Mouse (Mus musculus): ENCODE results near the gene Thoc5. TPM values are rescaled to one million over a fixed set of nuclear protein-coding genes. Genes with fewer than 3 reads are reported as not detected.

Gene Thoc5
- polyA plus RNA-seq (2016; fragmentation: Nextera tagmentation; extraction: Ambion mirVana), result 56.8 and 58.2 TPM in 2 replicates

- peak within 1 kb of the TSS; percentile 94 for H3K4me3 ChIP-seq
- peaks cover 8% of the 10 kb centered on the region for H3K4me1 ChIP-seq
- peaks cover 70% of the 10 kb centered on the region for H3K36me3 ChIP-seq (replicated peaks)
- H3K27ac ChIP-seq, result peak within 1 kb of the TSS; percentile 90
- no peaks in the 10 kb centered on the region for H3K9me3 ChIP-seq
- peak; percentile 87 for DNase-seq (ENCODE audit: extremely low spot score, low spot score)
- 3% methylated on average over 52 of the region's 52 CpGs for WGBS
- no peaks in the 10 kb centered on the region for H3K27me3 ChIP-seq (ENCODE audit: poor library complexity, severe bottlenecking)
These were observed at the start of gene Thoc5 for GRCm38 (mm10) chr11:4894848-4895816. Gene Thoc5 (plus strand): TSS chr11:4895320.

- under 1% methylated on average over 50 of the region's 50 CpGs for WGBS
- peaks cover 20% of the 10 kb centered on the region for H3K4me1 ChIP-seq
These were observed 46.5 kb upstream of the Thoc5 start for GRCm38 (mm10) chr11:4848483-4849248.

GRCm38 (mm10) chr11:4849258-4849943 is 45.7 kb upstream of the Thoc5 start, which contains the start of gene Nf2:
Gene Nf2 (minus strand): TSS chr11:4849536.
- under 1% methylated on average over 60 of the region's 60 CpGs for WGBS
- H3K4me3 ChIP-seq, result peak within 1 kb of the TSS; percentile 81
- H3K4me1 ChIP-seq, result peaks cover 20% of the 10 kb centered on the region
- H3K27me3 ChIP-seq (ENCODE audit: poor library complexity, severe bottlenecking), result no peaks in the 10 kb centered on the region
- peak; percentile 98 for DNase-seq (ENCODE audit: extremely low spot score, low spot score)
- H3K36me3 ChIP-seq (replicated peaks), result peaks cover 3% of the 10 kb centered on the region; the same call in 1 of the 2 replicates
- peaks cover 3% of the 10 kb centered on the region; the same call in 1 of the 2 replicates for H3K9me3 ChIP-seq
- H3K27ac ChIP-seq, result peak within 1 kb of the TSS; percentile 97

More at GRCm38 (mm10) chr11:4848483-4849248, 46.5 kb upstream of the Thoc5 start:
- H3K27me3 ChIP-seq (ENCODE audit: poor library complexity, severe bottlenecking), result no peaks in the 10 kb centered on the region
- no peak for DNase-seq (ENCODE audit: extremely low spot score, low spot score)
- peak overlapping the region; percentile 97 for H3K27ac ChIP-seq
- peak overlapping the region; percentile 81 for H3K4me3 ChIP-seq
- peaks cover 6% of the 10 kb centered on the region for H3K36me3 ChIP-seq (replicated peaks)
- peaks cover 3% of the 10 kb centered on the region; the same call in 1 of the 2 replicates for H3K9me3 ChIP-seq

GRCm38 (mm10) chr11:4850404-4850803 is 44.7 kb upstream of the Thoc5 start:
- WGBS, result 94% methylated on average over 2 of the region's 2 CpGs
- Histone ChIP-seq H3K27ac (no peak overlapping the region), H3K36me3 (replicated peaks) (peaks cover 3% of the 10 kb centered on the region; the same call in 1 of the 2 replicates), H3K27me3 (ENCODE audit: poor library complexity, severe bottlenecking) (no peaks in the 10 kb centered on the region), H3K4me1 (peaks cover 20% of the 10 kb centered on the region), H3K9me3 (peaks cover 3% of the 10 kb centered on the region; the same call in 1 of the 2 replicates), H3K4me3 (peak overlapping the region; percentile 81)
- no peak for DNase-seq (ENCODE audit: extremely low spot score, low spot score)

GRCm38 (mm10) chr11:4853021-4853420 is 42.1 kb upstream of the Thoc5 start:
- Histone ChIP-seq H3K4me3 (no peak overlapping the region), H3K27ac (no peak overlapping the region), H3K27me3 (ENCODE audit: poor library complexity, severe bottlenecking) (no peaks in the 10 kb centered on the region), H3K36me3 (replicated peaks) (no peaks in the 10 kb centered on the region), H3K4me1 (peaks cover 3% of the 10 kb centered on the region), H3K9me3 (peaks cover 3% of the 10 kb centered on the region; the same call in 1 of the 2 replicates)
- DNase-seq (ENCODE audit: extremely low spot score, low spot score), result no peak

- H3K27me3 ChIP-seq (ENCODE audit: poor library complexity, severe bottlenecking), result no peaks in the 10 kb centered on the region
- 87% methylated on average over 5 of the region's 5 CpGs for WGBS
- H3K27ac ChIP-seq, result no peak overlapping the region
- H3K4me1 ChIP-seq, result no peaks in the 10 kb centered on the region
- H3K4me3 ChIP-seq, result no peak overlapping the region
- peaks cover 3% of the 10 kb centered on the region; the same call in 1 of the 2 replicates for H3K9me3 ChIP-seq
- no peak for DNase-seq (ENCODE audit: extremely low spot score, low spot score)
- H3K36me3 ChIP-seq (replicated peaks), result no peaks in the 10 kb centered on the region
These were observed 40.9 kb upstream of the Thoc5 start for GRCm38 (mm10) chr11:4854181-4854580.

GRCm38 (mm10) chr11:4858416-4858815 is 36.7 kb upstream of the Thoc5 start:
- no peaks in the 10 kb centered on the region for H3K36me3 ChIP-seq (replicated peaks)
- DNase-seq (ENCODE audit: extremely low spot score, low spot score), result no peak
- no peak overlapping the region for H3K27ac ChIP-seq
- peaks cover 14% of the 10 kb centered on the region for H3K4me1 ChIP-seq
- WGBS, result 73% methylated on average over 2 of the region's 2 CpGs
- H3K4me3 ChIP-seq, result no peak overlapping the region
- H3K9me3 ChIP-seq, result no peaks in the 10 kb centered on the region
- H3K27me3 ChIP-seq (ENCODE audit: poor library complexity, severe bottlenecking), result no peaks in the 10 kb centered on the region

- Histone ChIP-seq H3K4me3 (no peak overlapping the region), H3K27ac (no peak overlapping the region), H3K9me3 (no peaks in the 10 kb centered on the region), H3K36me3 (replicated peaks) (no peaks in the 10 kb centered on the region), H3K27me3 (ENCODE audit: poor library complexity, severe bottlenecking) (no peaks in the 10 kb centered on the region), H3K4me1 (peaks cover 14% of the 10 kb centered on the region)
- WGBS, result 74% methylated on average over 1 of the region's 1 CpGs
- no peak for DNase-seq (ENCODE audit: extremely low spot score, low spot score)
These were observed 34.1 kb upstream of the Thoc5 start for GRCm38 (mm10) chr11:4860986-4861385.

GRCm38 (mm10) chr11:4861816-4862604 is 33.1 kb upstream of the Thoc5 start:
- Histone ChIP-seq H3K27me3 (ENCODE audit: poor library complexity, severe bottlenecking) (no peaks in the 10 kb centered on the region), H3K27ac (peak overlapping the region; percentile 70), H3K9me3 (no peaks in the 10 kb centered on the region), H3K4me3 (no peak overlapping the region), H3K36me3 (replicated peaks) (no peaks in the 10 kb centered on the region), H3K4me1 (peaks cover 14% of the 10 kb centered on the region)
- no peak for DNase-seq (ENCODE audit: extremely low spot score, low spot score)
- 54% methylated on average over 11 of the region's 11 CpGs for WGBS

GRCm38 (mm10) chr11:4862730-4863129 is 32.4 kb upstream of the Thoc5 start:
- H3K4me1 ChIP-seq, result peaks cover 14% of the 10 kb centered on the region
- no peak overlapping the region for H3K27ac ChIP-seq
- no peaks in the 10 kb centered on the region for H3K36me3 ChIP-seq (replicated peaks)
- DNase-seq (ENCODE audit: extremely low spot score, low spot score), result no peak
- H3K9me3 ChIP-seq, result no peaks in the 10 kb centered on the region
- H3K4me3 ChIP-seq, result no peak overlapping the region
- H3K27me3 ChIP-seq (ENCODE audit: poor library complexity, severe bottlenecking), result no peaks in the 10 kb centered on the region
- 94% methylated on average over 1 of the region's 1 CpGs for WGBS

- Histone ChIP-seq H3K4me1 (peaks cover 14% of the 10 kb centered on the region), H3K9me3 (no peaks in the 10 kb centered on the region), H3K36me3 (replicated peaks) (no peaks in the 10 kb centered on the region), H3K27me3 (ENCODE audit: poor library complexity, severe bottlenecking) (no peaks in the 10 kb centered on the region), H3K27ac (no peak overlapping the region), H3K4me3 (no peak overlapping the region)
- DNase-seq (ENCODE audit: extremely low spot score, low spot score), result peak; percentile 48
- WGBS, result 32% methylated on average over 10 of the region's 10 CpGs
These were observed 29.4 kb upstream of the Thoc5 start for GRCm38 (mm10) chr11:4865645-4866251.

Measured in forebrain, embryonic 10.5 days (tissue).